Mouse (Mus musculus) CH12.LX (cell line): ENCODE measurements at regions not wholly inside any gene's neighbourhood (a gene's known extent, or its start where the extent isn't known, plus 50 kb on each side); places are given as distances from the start of the nearest gene placed in this dataset.

Experiments
- DNase-seq: peaks from one replicate; pipeline ENCODE4 v3.0.0-alpha.2; 2013; ENCODE audit errors: extremely low read depth
- H3K27ac ChIP-seq: 2 replicates; pipeline ENCODE4 v1.5.1; 2012; ENCODE audit warnings: low read depth, mild to moderate bottlenecking, control low read depth, moderate library complexity; ENCODE audit not compliant: insufficient read depth
- H3K27me3 ChIP-seq: replicated peaks from 2 replicates; pipeline ENCODE3; 2012; ENCODE audit warnings: inconsistent platforms
- H3K36me3 ChIP-seq, 2 experiments: replicated peaks in 1 of 2; 2 replicates each; pipeline versions ENCODE3 to v1.6.1; 2012; ENCODE audit warnings: inconsistent platforms in 1 of 2, low read length in 1 of 2, mild to moderate bottlenecking in 1 of 2, mixed read lengths in 1 of 2, moderate library complexity in 1 of 2; ENCODE audit not compliant: control insufficient read depth in 1 of 2, insufficient read depth in 1 of 2
- H3K4me1 ChIP-seq, 2 experiments: 2 replicates each; pipeline ENCODE4 v1.6.1; 2012; ENCODE audit warnings: inconsistent platforms in 1 of 2, moderate library complexity in 1 of 2; ENCODE audit not compliant: insufficient read depth in 2 of 2, control insufficient read depth in 1 of 2
- H3K4me2 ChIP-seq: 2 replicates; pipeline ENCODE4 v1.6.1; 2012; ENCODE audit warnings: low read depth, mild to moderate bottlenecking, control low read depth; ENCODE audit not compliant: poor library complexity, insufficient read depth, severe bottlenecking
- H3K4me3 ChIP-seq, 3 experiments: fragments of 150-350 bp in 1 of 3; sonication (generic) in 1 of 3; replicated peaks in 1 of 3; 2 replicates each; pipeline versions ENCODE3 to v1.5.1; 2011 to 2012; ENCODE audit warnings: low read depth in 2 of 3, low read length in 2 of 3, mild to moderate bottlenecking in 2 of 3, moderate library complexity in 2 of 3, control low read depth in 1 of 3, improper control_type of control experiment in 1 of 3, inconsistent platforms in 1 of 3, mixed read lengths in 1 of 3; ENCODE audit not compliant: poor library complexity in 1 of 3
- H3K79me2 ChIP-seq: replicated peaks from 2 replicates; pipeline ENCODE4 v1.6.1; 2012; ENCODE audit warnings: mild to moderate bottlenecking, moderate library complexity; ENCODE audit not compliant: control insufficient read depth, poor library complexity, insufficient read depth, severe bottlenecking; ENCODE audit errors: extremely low read depth
- H3K9ac ChIP-seq: 2 replicates; pipeline ENCODE4 v1.6.1; 2012; ENCODE audit warnings: low read depth, mild to moderate bottlenecking, control low read depth, moderate library complexity; ENCODE audit not compliant: insufficient read depth
- H3K9me3 ChIP-seq: replicated peaks from 2 replicates; pipeline ENCODE3; 2012; ENCODE audit warnings: low read length, inconsistent platforms, mixed read lengths
- BHLHE40 ChIP-seq: IDR thresholded peaks from 2 replicates; pipeline ENCODE4 v1.6.1; 2011; ENCODE audit warnings: mild to moderate bottlenecking, low read depth, low read length, improper control_type of control experiment
- CHD1 ChIP-seq: IDR thresholded peaks from 2 replicates; pipeline ENCODE4 v1.6.1; 2012; ENCODE audit warnings: low read depth, low read length, improper control_type of control experiment, inconsistent platforms
- E2F4 ChIP-seq: IDR thresholded peaks from 2 replicates; pipeline ENCODE4 v1.6.1; 2011; ENCODE audit warnings: low read depth, low read length, improper control_type of control experiment; ENCODE audit not compliant: insufficient replicate concordance
- ELF1 ChIP-seq: IDR thresholded peaks from 2 replicates; pipeline ENCODE4 v1.6.1; 2014; ENCODE audit warnings: low read depth, mild to moderate bottlenecking, inconsistent platforms, low read length, improper control_type of control experiment
- ETS1 ChIP-seq: conservative IDR thresholded peaks from 2 replicates; pipeline ENCODE4 v1.6.1; 2012; ENCODE audit warnings: low read depth, mild to moderate bottlenecking, inconsistent platforms, low read length, improper control_type of control experiment, moderate library complexity
- GABPA ChIP-seq: IDR thresholded peaks from 2 replicates; pipeline ENCODE4 v1.6.1; 2012; ENCODE audit warnings: low read depth, low read length, improper control_type of control experiment, inconsistent platforms; ENCODE audit not compliant: insufficient replicate concordance
- HCFC1 ChIP-seq: IDR thresholded peaks from 2 replicates; pipeline ENCODE4 v1.6.1; 2012; ENCODE audit warnings: low read depth, mild to moderate bottlenecking, inconsistent platforms, low read length, improper control_type of control experiment
- IRF4 ChIP-seq: IDR thresholded peaks from 2 replicates; pipeline ENCODE4 v1.6.1; 2014; ENCODE audit warnings: low read depth, mild to moderate bottlenecking, inconsistent platforms, low read length, improper control_type of control experiment
- JUN ChIP-seq: IDR thresholded peaks from 2 replicates; pipeline ENCODE4 v1.6.1; 2011; ENCODE audit warnings: low read depth, mild to moderate bottlenecking, low read length, improper control_type of control experiment, moderate library complexity; ENCODE audit not compliant: insufficient read depth
- JUND ChIP-seq: conservative IDR thresholded peaks from 2 replicates; pipeline ENCODE4 v1.6.1; 2011; ENCODE audit warnings: low read depth, low read length, improper control_type of control experiment
- MEF2A ChIP-seq: IDR thresholded peaks from 2 replicates; pipeline ENCODE4 v1.6.1; 2014; ENCODE audit warnings: low read depth, mild to moderate bottlenecking, inconsistent platforms, low read length, improper control_type of control experiment, borderline replicate concordance
- MXI1 ChIP-seq: IDR thresholded peaks from 2 replicates; pipeline ENCODE4 v1.6.1; 2011; ENCODE audit warnings: mild to moderate bottlenecking, low read depth, low read length, improper control_type of control experiment
- MYC ChIP-seq: IDR thresholded peaks from 2 replicates; pipeline ENCODE4 v1.6.1; 2011; ENCODE audit warnings: low read depth, mild to moderate bottlenecking, improper control_type of control experiment, low read length
- NELFE ChIP-seq: IDR thresholded peaks from 2 replicates; pipeline ENCODE4 v1.6.1; 2011; ENCODE audit warnings: low read depth, low read length, improper control_type of control experiment
- NRF1 ChIP-seq: IDR thresholded peaks from 2 replicates; pipeline ENCODE4 v1.6.1; 2014; ENCODE audit warnings: low read depth, mild to moderate bottlenecking, inconsistent platforms, low read length, improper control_type of control experiment, moderate library complexity
- PAX5 ChIP-seq: IDR thresholded peaks from 2 replicates; pipeline ENCODE4 v1.6.1; 2012; ENCODE audit warnings: low read length, inconsistent platforms, mixed read lengths
- RAD21 ChIP-seq: IDR thresholded peaks from 2 replicates; pipeline ENCODE4 v1.6.1; 2011; ENCODE audit warnings: low read depth, mild to moderate bottlenecking, low read length, improper control_type of control experiment, moderate library complexity
- RCOR1 ChIP-seq: conservative IDR thresholded peaks from 2 replicates; pipeline ENCODE4 v1.6.1; 2012; ENCODE audit warnings: low read depth, mild to moderate bottlenecking, inconsistent platforms, low read length, improper control_type of control experiment
- SMC3 ChIP-seq: IDR thresholded peaks from 2 replicates; pipeline ENCODE4 v1.6.1; 2011; ENCODE audit warnings: low read depth, low read length, improper control_type of control experiment
- TBP ChIP-seq: conservative IDR thresholded peaks from 2 replicates; pipeline ENCODE4 v1.6.1; 2011; ENCODE audit warnings: low read depth, low read length, improper control_type of control experiment
- USF2 ChIP-seq: conservative IDR thresholded peaks from 2 replicates; pipeline ENCODE4 v1.6.1; 2011; ENCODE audit warnings: low read depth, low read length, improper control_type of control experiment
- ZC3H11A ChIP-seq: IDR thresholded peaks from 2 replicates; pipeline ENCODE4 v1.6.1; 2012; ENCODE audit warnings: low read depth, mild to moderate bottlenecking, inconsistent platforms, low read length, improper control_type of control experiment
- ZKSCAN1 ChIP-seq: IDR thresholded peaks from 2 replicates; pipeline ENCODE4 v1.6.1; 2012; ENCODE audit warnings: low read depth, inconsistent platforms, low read length, improper control_type of control experiment, borderline replicate concordance
- dilution Hi-C: fragments of 300-500 bp; cut with MboI; formaldehyde crosslinking; loops from 2 replicates; pipeline ENCODE4 v1.14.3; 2020; ENCODE audit warnings: low sequenced_read_pairs; ENCODE audit not compliant: extremely low pct_unique_long_range_greater_than_20kb, extremely low pct_ligation_motif_present
- in situ Hi-C: fragments of 300-500 bp; cut with MboI; formaldehyde crosslinking; loops from 3 replicates; pipeline ENCODE4 v1.14.3; 2019; ENCODE audit warnings: low sequenced_read_pairs, low pct_ligation_motif_present, low pct_unique_long_range_greater_than_20kb, mixed read lengths

DNA sequence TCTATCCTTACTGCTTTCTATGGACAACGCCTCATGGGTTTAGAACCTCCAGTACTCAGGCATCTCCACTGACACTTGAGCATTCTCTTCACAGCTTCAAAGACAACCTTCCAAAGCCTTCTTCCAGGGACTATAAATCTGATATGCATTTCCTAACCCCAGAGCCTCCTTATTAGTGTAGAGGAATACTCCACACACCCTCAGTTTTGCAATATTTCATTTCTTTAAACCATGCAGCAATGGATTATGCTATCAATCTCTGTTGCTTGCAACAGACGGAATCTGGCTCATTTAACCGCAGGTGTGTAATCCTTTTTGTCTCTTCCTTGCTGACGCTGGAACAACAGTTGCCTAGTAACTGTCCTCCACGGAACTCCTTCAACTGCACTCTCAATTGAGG lies 988.4 kb upstream of the Cdh10 start:
- H3K4me2 ChIP-seq = no peak overlapping the region
- no peaks in the 10 kb centered on the region for H3K4me1 ChIP-seq
- H3K79me2 ChIP-seq = no peaks in the 10 kb centered on the region
- no peak overlapping the region for H3K27ac ChIP-seq
- H3K9me3 ChIP-seq = peaks cover 28% of the 10 kb centered on the region
- no peak overlapping the region for H3K9ac ChIP-seq
- in situ Hi-C loops (no loop called here), dilution Hi-C loops (no loop called here)
- H3K4me3 ChIP-seq = no peak overlapping the region
- TF ChIP-seq SMC3 = no peak
- no peak for TF ChIP-seq NRF1
- TF ChIP-seq ETS1 = no peak
- no peak for TF ChIP-seq ZKSCAN1
- TF ChIP-seq MXI1 = no peak
- TF ChIP-seq ZC3H11A = no peak
- TF ChIP-seq BHLHE40 = no peak
- no peak for TF ChIP-seq JUND
- no peak for TF ChIP-seq USF2
- no peak for TF ChIP-seq NELFE
- TF ChIP-seq MYC = no peak
- no peak for TF ChIP-seq RCOR1
- TF ChIP-seq E2F4 = no peak
- TF ChIP-seq TBP = no peak
- H3K27me3 ChIP-seq = no peaks in the 10 kb centered on the region
- H3K36me3 ChIP-seq = no peaks in the 10 kb centered on the region
- no peak for DNase-seq

DNA sequence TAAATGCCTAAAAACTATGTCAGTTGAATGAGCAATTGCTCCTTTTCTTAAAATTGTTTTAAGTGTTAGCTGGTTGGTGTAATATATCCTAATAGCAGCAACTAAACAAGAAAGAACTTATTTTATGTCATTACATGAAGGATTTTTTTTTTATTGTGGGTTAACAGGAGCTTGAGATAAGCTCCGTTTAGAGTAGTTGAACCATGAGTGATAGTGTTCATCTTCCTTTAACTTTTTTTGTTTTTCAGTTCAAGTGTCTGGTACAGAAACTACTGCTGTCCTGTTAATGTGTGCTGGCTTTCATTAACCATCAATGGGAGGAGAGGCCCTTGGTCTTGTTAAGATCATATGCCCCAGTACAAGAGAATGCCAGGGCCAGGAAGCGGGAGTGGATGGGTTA lies 986.8 kb upstream of the Cdh10 start:
- H3K9ac ChIP-seq = no peak overlapping the region
- no peaks in the 10 kb centered on the region for H3K27me3 ChIP-seq
- H3K36me3 ChIP-seq = no peaks in the 10 kb centered on the region
- H3K4me2 ChIP-seq = no peak overlapping the region
- in situ Hi-C loops (no loop called here), dilution Hi-C loops (no loop called here)
- no peak overlapping the region for H3K4me3 ChIP-seq
- peaks cover 32% of the 10 kb centered on the region for H3K9me3 ChIP-seq
- no peak for DNase-seq
- no peaks in the 10 kb centered on the region for H3K79me2 ChIP-seq
- H3K27ac ChIP-seq = no peak overlapping the region
- TF ChIP-seq ZC3H11A (no peak), NELFE (no peak), RAD21 (no peak), MEF2A (no peak), GABPA (no peak), E2F4 (no peak), JUN (no peak), CHD1 (no peak), TBP (no peak), NRF1 (no peak), JUND (no peak), RCOR1 (no peak), MYC (no peak), ZKSCAN1 (no peak), ELF1 (no peak), ETS1 (no peak), HCFC1 (no peak), PAX5 (no peak), USF2 (no peak), IRF4 (no peak)
- no peaks in the 10 kb centered on the region for H3K4me1 ChIP-seq
